Mouse (Mus musculus): ENCODE results near the gene Bcl7c.

GRCm38 (mm10) chr7:127686740-127687449 is 21.8 kb downstream of the Bcl7c start:
- TF ChIP-seq CTCF (IDR thresholded peaks at IDR 0.05; ENCODE audit: low read depth) (no peak), EP300 (optimal IDR thresholded peaks at IDR 0.05) (no peak)
